Comparison of ENCODE assay signal across 7 mouse cellular contexts in the genomic region with DNA sequence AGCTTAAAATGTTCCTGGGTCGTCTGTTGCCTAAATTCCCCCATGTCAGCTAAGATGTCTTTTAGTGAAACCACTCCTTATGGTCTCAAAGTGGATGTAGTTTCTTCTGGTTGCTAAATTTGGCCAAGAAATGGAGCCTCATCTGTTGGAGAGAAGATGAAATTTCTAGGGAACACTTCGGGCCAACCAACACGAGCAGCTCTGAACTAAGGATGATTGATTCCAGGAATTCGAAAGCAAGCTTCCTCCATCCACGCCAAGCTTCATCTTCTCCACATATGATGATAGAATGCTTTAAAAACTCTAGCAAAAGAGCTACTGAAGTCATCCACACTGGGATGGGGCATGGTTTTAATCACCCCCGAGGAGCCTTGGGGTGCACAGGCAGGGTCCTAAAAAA.
"Had no signal": no experiment of that assay in that cellular context is flagged by ENCODE, and none has a peak within 500 bp of the region (broad histone marks: within the 10 kb centered on the region; RNA-seq: fewer than 3 reads in every experiment).

No protein-coding gene starts in this region.

- H3K27ac ChIP-seq: kidney, embryonic 15.5 days; left cerebral cortex, adult 2 months; liver, embryonic 14.5 days; midbrain, embryonic 12.5 days; neural tube, embryonic 13.5 days had no signal

- H3K4me2 ChIP-seq: kidney, embryonic 15.5 days; midbrain, embryonic 12.5 days; neural tube, embryonic 13.5 days had no signal

- H3K36me3 ChIP-seq: kidney, embryonic 15.5 days; midbrain, embryonic 12.5 days; neural tube, embryonic 13.5 days had no signal

- H3K9me3 ChIP-seq: kidney, embryonic 15.5 days; midbrain, embryonic 12.5 days; neural tube, embryonic 13.5 days had no signal

- DNase-seq: thymus, postnatal 14 days had no signal

- H3K4me3 ChIP-seq: kidney, embryonic 15.5 days; left cerebral cortex, adult 2 months; midbrain, embryonic 12.5 days; neural tube, embryonic 13.5 days had no signal

- H3K9ac ChIP-seq: kidney, embryonic 15.5 days; liver, embryonic 14.5 days; midbrain, embryonic 12.5 days; neural tube, embryonic 13.5 days had no signal

- H3K4me1 ChIP-seq: kidney, embryonic 15.5 days; midbrain, embryonic 12.5 days; neural tube, embryonic 13.5 days had no signal

- ATAC-seq: midbrain, embryonic 16.5 days had no signal

- H3K27me3 ChIP-seq: kidney, embryonic 15.5 days; midbrain, embryonic 12.5 days; neural tube, embryonic 13.5 days had no signal
